Mouse (Mus musculus) myocyte (in vitro differentiated cells): ENCODE data around the gene Actn1.

Experiments
- CEBPB ChIP-seq: IDR thresholded peaks from 2 replicates; pipeline ENCODE4 v1.6.1; 2011; ENCODE audit warnings: mild to moderate bottlenecking, moderate library complexity; ENCODE audit not compliant: poor library complexity, insufficient read depth, severe bottlenecking
- E2F4 ChIP-seq: IDR thresholded peaks from one replicate; pipeline ENCODE4 v1.6.1; 2011; ENCODE audit warnings: mild to moderate bottlenecking, control low read depth, moderate library complexity; ENCODE audit not compliant: insufficient read depth
- MAX ChIP-seq: IDR thresholded peaks from one replicate; pipeline ENCODE4 v1.6.1; 2011; ENCODE audit warnings: low read depth, mild to moderate bottlenecking, control low read depth
- MYOD1 ChIP-seq, 3 experiments: IDR thresholded peaks; one replicate each; pipeline ENCODE4 v1.6.1; 2011; ENCODE audit warnings: control low read depth in 2 of 3, low read depth in 2 of 3, mild to moderate bottlenecking in 2 of 3, moderate library complexity in 1 of 3; ENCODE audit not compliant: insufficient read length in 2 of 3, control insufficient read depth in 1 of 3
- POLR2A ChIP-seq: IDR thresholded peaks from one replicate; pipeline ENCODE4 v1.6.1; 2011; ENCODE audit warnings: low read depth, mild to moderate bottlenecking, control low read depth, moderate library complexity; ENCODE audit not compliant: insufficient read length
- REST ChIP-seq: IDR thresholded peaks from one replicate; pipeline ENCODE4 v1.6.1; 2011; ENCODE audit warnings: mild to moderate bottlenecking, control low read depth, moderate library complexity; ENCODE audit not compliant: insufficient read depth, insufficient read length
- TCF12 ChIP-seq: IDR thresholded peaks from one replicate; pipeline ENCODE4 v1.6.1; 2011; ENCODE audit warnings: mild to moderate bottlenecking, control low read depth; ENCODE audit not compliant: poor library complexity, insufficient read depth, severe bottlenecking
- USF1 ChIP-seq: IDR thresholded peaks from one replicate; pipeline ENCODE4 v1.6.1; 2011; ENCODE audit warnings: low read depth, mild to moderate bottlenecking, control low read depth, moderate library complexity

DNA sequence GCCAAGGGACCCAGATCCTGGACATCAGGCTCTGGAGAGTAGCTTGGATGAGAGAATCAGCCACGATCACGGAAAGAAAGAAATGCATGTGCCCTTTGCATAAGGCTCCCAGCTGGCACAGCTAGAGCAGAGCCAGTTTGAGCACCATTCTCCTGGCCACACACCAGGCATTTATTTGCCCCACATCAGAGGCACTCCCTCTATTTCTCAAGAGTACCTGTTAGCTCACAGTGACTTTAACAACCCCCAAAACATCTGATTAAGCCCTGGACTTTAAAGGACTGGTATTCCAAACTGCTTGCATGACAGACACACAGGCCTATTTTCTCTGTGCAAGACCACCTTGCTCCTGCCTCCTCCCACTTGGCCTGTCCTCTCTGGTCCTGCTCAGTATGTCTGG is 78.3 kb downstream of the Actn1 start:
- TF ChIP-seq REST = no peak
- TF ChIP-seq POLR2A = no peak
- TF ChIP-seq TCF12 = no peak
- no peak for TF ChIP-seq MAX
- no peak for TF ChIP-seq CEBPB
- TF ChIP-seq USF1 = no peak
- TF ChIP-seq E2F4 = no peak
- no peak for TF ChIP-seq MYOD1 (IDR thresholded peaks at IDR 0.05; ENCODE audit: control insufficient read depth in 1 of 3, insufficient read length in 2 of 3, low read depth in 2 of 3)
